In genomic region chr9:66805951-66806350, GRCm38 (mm10) we compare ENCODE assay signal across 10 mouse cellular contexts. TPM values are rescaled to one million over a fixed set of nuclear protein-coding genes. Genes with fewer than 3 reads are reported as not detected.
DNase-seq lines count a peak whose midpoint lies in the region; ATAC-seq and TF ChIP-seq lines count a peak whose summit lies in the region.
"Not testable (repeated sequence)": the region's sequence is repeated elsewhere in the genome, so short reads cannot be mapped to it uniquely, and the experiment has no call there.
"Had no signal": no experiment of that assay in that cellular context is flagged by ENCODE, and none has a peak within 500 bp of the region (broad histone marks: within the 10 kb centered on the region; RNA-seq: fewer than 3 reads in every experiment).

No protein-coding gene starts in this region.

- WGBS in embryonic facial prominence, embryonic 14.5 days, result 7% methylated on average over 23 of the region's 37 CpGs
- 2% methylated on average over 31 of the region's 37 CpGs for WGBS in heart, embryonic 10.5 days
- WGBS in hindbrain, embryonic 15.5 days, result 1% methylated on average over 31 of the region's 37 CpGs
- WGBS in limb, embryonic 10.5 days, result 4% methylated on average over 36 of the region's 37 CpGs
- 7% methylated on average over 30 of the region's 37 CpGs for WGBS in lung, embryonic 14.5 days
- 1% methylated on average over 30 of the region's 37 CpGs for WGBS in neural tube, embryonic 11.5 days
- WGBS in stomach, embryonic 16.5 days, result 9% methylated on average over 30 of the region's 37 CpGs

- H3K9me3 ChIP-seq in embryonic facial prominence, embryonic 14.5 days (ENCODE audit: control insufficient read depth, low read length); heart, embryonic 10.5 days; hindbrain, embryonic 15.5 days; limb, embryonic 10.5 days (replicated peaks); lung, embryonic 14.5 days (ENCODE audit: low read depth, low read length); neural tube, embryonic 11.5 days (ENCODE audit: control insufficient read depth, low read length); stomach, embryonic 16.5 days (replicated peaks; ENCODE audit: control insufficient read depth, low read length): not testable (repeated sequence)

- H3K4me3 ChIP-seq in embryonic facial prominence, embryonic 14.5 days (ENCODE audit: low read depth, low read length), result peak overlapping the region; percentile 35
- peak overlapping the region; percentile 49 for H3K4me3 ChIP-seq in heart, embryonic 10.5 days
- H3K4me3 ChIP-seq in hindbrain, embryonic 15.5 days, result peak overlapping the region; percentile 38
- H3K4me3 ChIP-seq in limb, embryonic 10.5 days, result peak overlapping the region; percentile 37
- peak overlapping the region; percentile 28 for H3K4me3 ChIP-seq in lung, embryonic 14.5 days (ENCODE audit: low read depth, low read length)
- H3K4me3 ChIP-seq in neural tube, embryonic 11.5 days (ENCODE audit: low read depth, low read length), result peak overlapping the region; percentile 28
- peak overlapping the region; percentile 31 for H3K4me3 ChIP-seq in stomach, embryonic 16.5 days (replicated peaks; ENCODE audit: low read length)

- H3K27me3 ChIP-seq in embryonic facial prominence, embryonic 14.5 days (replicated peaks; ENCODE audit: control insufficient read depth, insufficient read depth, low read length), result peaks cover 19% of the 10 kb centered on the region; the same call in 1 of the 2 replicates
- peaks cover 45% of the 10 kb centered on the region for H3K27me3 ChIP-seq in heart, embryonic 10.5 days (ENCODE audit: insufficient read depth, poor library complexity, severe bottlenecking)
- H3K27me3 ChIP-seq in hindbrain, embryonic 15.5 days, result peaks cover 10% of the 10 kb centered on the region; the same call in 1 of the 2 replicates
- H3K27me3 ChIP-seq in limb, embryonic 10.5 days (ENCODE audit: low read depth, poor library complexity, severe bottlenecking), result peaks cover 59% of the 10 kb centered on the region
- H3K27me3 ChIP-seq in lung, embryonic 14.5 days (ENCODE audit: insufficient read depth, low read length), result peaks cover 15% of the 10 kb centered on the region; the same call in 1 of the 2 replicates
- not testable (repeated sequence) for H3K27me3 ChIP-seq in neural tube, embryonic 11.5 days (ENCODE audit: control insufficient read depth, insufficient read depth, low read length); stomach, embryonic 16.5 days (ENCODE audit: control insufficient read depth, insufficient read depth, low read length)

- H3K36me3 ChIP-seq in embryonic facial prominence, embryonic 14.5 days (ENCODE audit: control insufficient read depth, insufficient read depth, low read length); heart, embryonic 10.5 days; hindbrain, embryonic 15.5 days; limb, embryonic 10.5 days; lung, embryonic 14.5 days (ENCODE audit: insufficient read depth); neural tube, embryonic 11.5 days (ENCODE audit: control insufficient read depth, insufficient read depth, low read length); stomach, embryonic 16.5 days (ENCODE audit: control insufficient read depth, insufficient read depth, low read length): not testable (repeated sequence)

- H3K9ac ChIP-seq in embryonic facial prominence, embryonic 14.5 days (ENCODE audit: low read depth, low read length), result 0 out of 2 replicates have a peak overlapping the region, but pooled peaks have one; percentile 34
- H3K9ac ChIP-seq in hindbrain, embryonic 15.5 days, result 0 out of 2 replicates have a peak overlapping the region, but pooled peaks have one; percentile 33
- H3K9ac ChIP-seq in lung, embryonic 14.5 days; stomach, embryonic 16.5 days (ENCODE audit: low read length): not testable (repeated sequence)
- peak overlapping the region; percentile 42 for H3K9ac ChIP-seq in neural tube, embryonic 11.5 days (ENCODE audit: low read length)

- not testable (repeated sequence) for TF ChIP-seq CTCF in lung, embryonic 14.5 days (IDR thresholded peaks at IDR 0.05; ENCODE audit: low read depth)

- not testable (repeated sequence) for H3K4me1 ChIP-seq in embryonic facial prominence, embryonic 14.5 days (ENCODE audit: control insufficient read depth, insufficient read depth, low read length); hindbrain, embryonic 15.5 days (replicated peaks); lung, embryonic 14.5 days (ENCODE audit: insufficient read depth); neural tube, embryonic 11.5 days (ENCODE audit: control insufficient read depth, insufficient read depth, low read length); stomach, embryonic 16.5 days (ENCODE audit: control insufficient read depth, insufficient read depth, low read length)
- peaks cover 12% of the 10 kb centered on the region for H3K4me1 ChIP-seq in heart, embryonic 10.5 days
- peaks cover 11% of the 10 kb centered on the region for H3K4me1 ChIP-seq in limb, embryonic 10.5 days

- peak; percentile 36 for DNase-seq in ZHBTc4 (ENCODE audit: low read depth, low spot score)
- not testable (repeated sequence) for DNase-seq in embryonic facial prominence, embryonic 14.5 days (ENCODE audit: low spot score); heart, embryonic 10.5 days (ENCODE audit: low spot score)
- DNase-seq in limb, embryonic 10.5 days (ENCODE audit: low spot score), result peak; percentile 62
- peak; percentile 39 for DNase-seq in lung, embryonic 14.5 days
- DNase-seq in neural tube, embryonic 11.5 days (ENCODE audit: low spot score), result peak; percentile 50

- ATAC-seq in embryonic facial prominence, embryonic 14.5 days (ENCODE audit: low read depth); hindbrain, embryonic 15.5 days (ENCODE audit: low FRiP score, low read depth); lung, embryonic 14.5 days (ENCODE audit: insufficient read depth); neural tube, embryonic 11.5 days (ENCODE audit: insufficient read depth, low FRiP score, low TSS enrichment); stomach, embryonic 16.5 days (ENCODE audit: insufficient read depth, low FRiP score): not testable (repeated sequence)

- peak overlapping the region; percentile 58 for H3K4me2 ChIP-seq in embryonic facial prominence, embryonic 14.5 days (ENCODE audit: low read depth, low read length)
- H3K4me2 ChIP-seq in hindbrain, embryonic 15.5 days, result peak overlapping the region; percentile 60
- H3K4me2 ChIP-seq in lung, embryonic 14.5 days, result peak overlapping the region; percentile 44
- peak overlapping the region; percentile 40 for H3K4me2 ChIP-seq in neural tube, embryonic 11.5 days (ENCODE audit: low read depth)
- H3K4me2 ChIP-seq in stomach, embryonic 16.5 days (ENCODE audit: low read depth, low read length), result peak overlapping the region; percentile 51

- H3K27ac ChIP-seq in embryonic facial prominence, embryonic 14.5 days (replicated peaks; ENCODE audit: low read depth, low read length); heart, embryonic 10.5 days; hindbrain, embryonic 15.5 days (replicated peaks); lung, embryonic 14.5 days (ENCODE audit: low read depth); neural tube, embryonic 11.5 days (ENCODE audit: low read depth, low read length); stomach, embryonic 16.5 days (ENCODE audit: low read length): not testable (repeated sequence)
- peak overlapping the region; percentile 53; the same call in 1 of the 2 replicates for H3K27ac ChIP-seq in limb, embryonic 10.5 days

RNA-seq across cellular contexts. Expression of gene Gm10647, which starts 9.1 kb away (rescaled TPM):
- 0.25 and 0.58 TPM in 2 replicates for polyA plus RNA-seq in embryonic facial prominence, embryonic 14.5 days (2014; fragmentation: Nextera tagmentation; extraction: Ambion mirVana)
- 0.53 and 0.69 TPM in 2 replicates for polyA plus RNA-seq in heart, embryonic 10.5 days (2016; fragmentation: Nextera tagmentation; extraction: Ambion mirVana)
- polyA plus RNA-seq in hindbrain, embryonic 15.5 days (2015; fragmentation: Nextera tagmentation; extraction: Ambion mirVana), result 0.73 and 0.89 TPM in 2 replicates
- 0.39 and 0.50 TPM in 2 replicates for polyA plus RNA-seq in limb, embryonic 10.5 days (2016; fragmentation: Nextera tagmentation; extraction: Ambion mirVana)
- 0.46 and 0.49 TPM in 2 replicates for polyA plus RNA-seq in lung, embryonic 14.5 days (2014; fragmentation: Nextera tagmentation; extraction: Ambion mirVana)
- polyA plus RNA-seq in neural tube, embryonic 11.5 days (2014; fragmentation: Nextera tagmentation; extraction: Ambion mirVana), result 0.19 and 0.34 TPM in 2 replicates
- 0.48 and 0.89 TPM in 2 replicates for polyA plus RNA-seq in stomach, embryonic 16.5 days (2015; fragmentation: Nextera tagmentation; extraction: Ambion mirVana)
- polyA plus RNA-seq: inflammation-experienced regulatory T-cells, adult 6 months; macrophage had no signal

RNA-seq across cellular contexts. Expression of gene Aph1b, which starts 10.7 kb away (rescaled TPM):
- 11.0 and 11.7 TPM in 2 replicates for polyA plus RNA-seq in embryonic facial prominence, embryonic 14.5 days (2014; fragmentation: Nextera tagmentation; extraction: Ambion mirVana)
- polyA plus RNA-seq in heart, embryonic 10.5 days (2016; fragmentation: Nextera tagmentation; extraction: Ambion mirVana), result 7.7 and 7.9 TPM in 2 replicates
- polyA plus RNA-seq in hindbrain, embryonic 15.5 days (2015; fragmentation: Nextera tagmentation; extraction: Ambion mirVana), result 19.9 and 20.7 TPM in 2 replicates
- 7.3 and 10.0 TPM in 2 replicates for polyA plus RNA-seq in limb, embryonic 10.5 days (2016; fragmentation: Nextera tagmentation; extraction: Ambion mirVana)
- 9.3 and 9.6 TPM in 2 replicates for polyA plus RNA-seq in lung, embryonic 14.5 days (2014; fragmentation: Nextera tagmentation; extraction: Ambion mirVana)
- polyA plus RNA-seq in neural tube, embryonic 11.5 days (2014; fragmentation: Nextera tagmentation; extraction: Ambion mirVana), result 17.4 and 17.6 TPM in 2 replicates
- 11.6 and 11.7 TPM in 2 replicates for polyA plus RNA-seq in stomach, embryonic 16.5 days (2015; fragmentation: Nextera tagmentation; extraction: Ambion mirVana)

RNA-seq across cellular contexts. Expression of gene Aph1c, which starts 28.6 kb away (rescaled TPM):
- 3.8 and 4.4 TPM in 2 replicates for polyA plus RNA-seq in embryonic facial prominence, embryonic 14.5 days (2014; fragmentation: Nextera tagmentation; extraction: Ambion mirVana)
- 1.5 and 2.4 TPM in 2 replicates for polyA plus RNA-seq in heart, embryonic 10.5 days (2016; fragmentation: Nextera tagmentation; extraction: Ambion mirVana)
- 4.1 and 4.8 TPM in 2 replicates for polyA plus RNA-seq in hindbrain, embryonic 15.5 days (2015; fragmentation: Nextera tagmentation; extraction: Ambion mirVana)
- polyA plus RNA-seq in limb, embryonic 10.5 days (2016; fragmentation: Nextera tagmentation; extraction: Ambion mirVana), result 1.1 and 1.5 TPM in 2 replicates
- 3.6 and 4.0 TPM in 2 replicates for polyA plus RNA-seq in lung, embryonic 14.5 days (2014; fragmentation: Nextera tagmentation; extraction: Ambion mirVana)
- 1.0 and 2.2 TPM in 2 replicates for polyA plus RNA-seq in neural tube, embryonic 11.5 days (2014; fragmentation: Nextera tagmentation; extraction: Ambion mirVana)
- 4.0 and 5.2 TPM in 2 replicates for polyA plus RNA-seq in stomach, embryonic 16.5 days (2015; fragmentation: Nextera tagmentation; extraction: Ambion mirVana)
